In genomic region chr3:52559481-52559880, GRCm38 (mm10) we compare ENCODE assay signal across 22 mouse cellular contexts.
DNase-seq lines count a peak whose midpoint lies in the region; ATAC-seq and TF ChIP-seq lines count a peak whose summit lies in the region.
"Had no signal": no experiment of that assay in that cellular context is flagged by ENCODE, and none has a peak within 500 bp of the region (broad histone marks: within the 10 kb centered on the region; RNA-seq: fewer than 3 reads in every experiment).

No protein-coding gene starts in this region.

- H3K9me3 ChIP-seq in heart, embryonic 10.5 days: no peaks in the 10 kb centered on the region
- H3K9me3 ChIP-seq in intestine, embryonic 14.5 days (ENCODE audit: control insufficient read depth, low read length): no peaks in the 10 kb centered on the region
- no peaks in the 10 kb centered on the region for H3K9me3 ChIP-seq in intestine, postnatal 0 days (ENCODE audit: control insufficient read depth)
- no peaks in the 10 kb centered on the region for H3K9me3 ChIP-seq in neural tube, embryonic 13.5 days
- H3K9me3 ChIP-seq in neural tube, embryonic 15.5 days (replicated peaks): no peaks in the 10 kb centered on the region
- H3K9me3 ChIP-seq: embryonic facial prominence, embryonic 12.5 days; forebrain, embryonic 15.5 days; heart, embryonic 15.5 days had no signal

- H3K36me3 ChIP-seq in heart, embryonic 10.5 days: no peaks in the 10 kb centered on the region
- no peaks in the 10 kb centered on the region for H3K36me3 ChIP-seq in intestine, embryonic 14.5 days (ENCODE audit: control insufficient read depth, insufficient read depth, low read length)
- H3K36me3 ChIP-seq in intestine, postnatal 0 days (ENCODE audit: control insufficient read depth, insufficient read depth): no peaks in the 10 kb centered on the region
- H3K36me3 ChIP-seq in neural tube, embryonic 13.5 days: no peaks in the 10 kb centered on the region
- H3K36me3 ChIP-seq in neural tube, embryonic 15.5 days: no peaks in the 10 kb centered on the region
- H3K36me3 ChIP-seq: embryonic facial prominence, embryonic 12.5 days; forebrain, embryonic 15.5 days; G1E; heart, embryonic 15.5 days had no signal

- no peak overlapping the region for H3K4me3 ChIP-seq in heart, embryonic 10.5 days
- no peak overlapping the region for H3K4me3 ChIP-seq in intestine, embryonic 14.5 days (ENCODE audit: low read depth, low read length)
- no peak overlapping the region for H3K4me3 ChIP-seq in intestine, postnatal 0 days (ENCODE audit: low read depth, low read length)
- H3K4me3 ChIP-seq in neural tube, embryonic 13.5 days: no peak overlapping the region
- H3K4me3 ChIP-seq in neural tube, embryonic 15.5 days (replicated peaks): no peak overlapping the region
- H3K4me3 ChIP-seq: embryonic facial prominence, embryonic 12.5 days; forebrain, embryonic 15.5 days; heart, embryonic 15.5 days had no signal

- no peak overlapping the region for H3K9ac ChIP-seq in intestine, embryonic 14.5 days (ENCODE audit: low read length)
- H3K9ac ChIP-seq in intestine, postnatal 0 days (ENCODE audit: low read depth, low read length): no peak overlapping the region
- no peak overlapping the region for H3K9ac ChIP-seq in neural tube, embryonic 13.5 days
- H3K9ac ChIP-seq in neural tube, embryonic 15.5 days (replicated peaks): no peak overlapping the region
- H3K9ac ChIP-seq: embryonic facial prominence, embryonic 12.5 days; forebrain, embryonic 15.5 days; heart, embryonic 15.5 days had no signal

- WGBS in heart, embryonic 10.5 days: 86% methylated on average over 10 of the region's 10 CpGs
- WGBS in intestine, embryonic 14.5 days: 80% methylated on average over 10 of the region's 10 CpGs
- WGBS in intestine, postnatal 0 days: 85% methylated on average over 10 of the region's 10 CpGs
- WGBS in neural tube, embryonic 13.5 days: 42% methylated on average over 10 of the region's 10 CpGs
- WGBS in neural tube, embryonic 15.5 days: 45% methylated on average over 10 of the region's 10 CpGs

- H3K27ac ChIP-seq in heart, embryonic 10.5 days: no peak overlapping the region
- H3K27ac ChIP-seq in intestine, embryonic 14.5 days (ENCODE audit: low read depth): no peak overlapping the region
- no peak overlapping the region for H3K27ac ChIP-seq in intestine, postnatal 0 days (ENCODE audit: low read depth, low read length)
- no peak overlapping the region for H3K27ac ChIP-seq in neural tube, embryonic 13.5 days (replicated peaks)
- no peak overlapping the region for H3K27ac ChIP-seq in neural tube, embryonic 15.5 days (replicated peaks)
- H3K27ac ChIP-seq: embryonic facial prominence, embryonic 12.5 days; forebrain, embryonic 15.5 days; heart, embryonic 15.5 days had no signal

- no peaks in the 10 kb centered on the region; the same call in 1 of the 2 replicates for H3K27me3 ChIP-seq in heart, embryonic 10.5 days (ENCODE audit: insufficient read depth, poor library complexity, severe bottlenecking)
- no peaks in the 10 kb centered on the region for H3K27me3 ChIP-seq in intestine, embryonic 14.5 days (replicated peaks; ENCODE audit: control insufficient read depth, insufficient read depth, low read length)
- H3K27me3 ChIP-seq in intestine, postnatal 0 days (replicated peaks; ENCODE audit: control insufficient read depth, insufficient read depth, low read length): no peaks in the 10 kb centered on the region
- peaks cover 3% of the 10 kb centered on the region; the same call in 1 of the 2 replicates for H3K27me3 ChIP-seq in neural tube, embryonic 13.5 days
- H3K27me3 ChIP-seq in neural tube, embryonic 15.5 days (replicated peaks): no peaks in the 10 kb centered on the region
- H3K27me3 ChIP-seq: embryonic facial prominence, embryonic 12.5 days; forebrain, embryonic 15.5 days; heart, embryonic 15.5 days had no signal

- DNase-seq in heart, adult 11 months: peak; percentile 14
- no peak for DNase-seq in heart, embryonic 10.5 days (ENCODE audit: low spot score)
- DNase-seq in intestine, embryonic 14.5 days (ENCODE audit: low spot score): peak; percentile 43
- DNase-seq in cerebellum, adult 8-10 months: no peak
- DNase-seq: adrenal gland, adult 8-10 months; adrenal gland, postnatal 36 days; B cell, adult 2 months; cerebellum, adult 11 months; cerebellum, adult 9-10 months; cerebellum, postnatal 25 days; gastrocnemius, postnatal 36 days; heart, adult 18-20 months; heart, postnatal 14 days had no signal

- H3K4me2 ChIP-seq in intestine, embryonic 14.5 days (ENCODE audit: low read length): no peak overlapping the region
- no peak overlapping the region for H3K4me2 ChIP-seq in intestine, postnatal 0 days (replicated peaks; ENCODE audit: low read depth)
- no peak overlapping the region for H3K4me2 ChIP-seq in neural tube, embryonic 13.5 days
- no peak overlapping the region for H3K4me2 ChIP-seq in neural tube, embryonic 15.5 days
- H3K4me2 ChIP-seq: embryonic facial prominence, embryonic 12.5 days; forebrain, embryonic 15.5 days; heart, embryonic 11.5 days; heart, embryonic 15.5 days had no signal

- no peak for TF ChIP-seq CTCF in intestine, postnatal 0 days (IDR thresholded peaks at IDR 0.05; ENCODE audit: low read depth)

- H3K4me1 ChIP-seq in heart, embryonic 10.5 days: no peaks in the 10 kb centered on the region
- no peaks in the 10 kb centered on the region for H3K4me1 ChIP-seq in intestine, embryonic 14.5 days (replicated peaks; ENCODE audit: control insufficient read depth, insufficient read depth, low read length)
- no peaks in the 10 kb centered on the region for H3K4me1 ChIP-seq in intestine, postnatal 0 days (replicated peaks; ENCODE audit: control insufficient read depth, insufficient read depth, low read length)
- H3K4me1 ChIP-seq in neural tube, embryonic 13.5 days (replicated peaks): peaks cover 23% of the 10 kb centered on the region
- H3K4me1 ChIP-seq in neural tube, embryonic 15.5 days: peaks cover 13% of the 10 kb centered on the region
- H3K4me1 ChIP-seq: heart, embryonic 15.5 days had no signal

- ATAC-seq in intestine, embryonic 14.5 days (replicated peaks; ENCODE audit: low FRiP score, low TSS enrichment, low read depth): no peak
- no peak for ATAC-seq in intestine, postnatal 0 days
- peak; percentile 59 for ATAC-seq in neural tube, embryonic 13.5 days (ENCODE audit: low read depth)
- ATAC-seq in neural tube, embryonic 15.5 days (ENCODE audit: low FRiP score): no peak
- ATAC-seq: CD4-positive, CD25-positive, alpha-beta regulatory T cell, adult 4 months; forebrain, embryonic 15.5 days had no signal

Comparison
In these comparisons a context has a peak if more than half of its experiments do, and no peak if none do; other contexts are left out.
1. DNase-seq: peak in heart, adult 11 months (single experiment) and intestine, embryonic 14.5 days (single experiment); none in heart, embryonic 10.5 days (single experiment) and cerebellum, adult 8-10 months (single experiment).